Mouse (Mus musculus) brain, embryonic 14.5 days (tissue): ENCODE results near the gene Dusp23.

Experiments used
- CTCF ChIP-seq: fragments of 200-500 bp; IDR thresholded peaks from 2 replicates; pipeline ENCODE4 v1.5.1; 2012; ENCODE audit warnings: inconsistent platforms, mild to moderate bottlenecking, moderate library complexity, borderline replicate concordance; ENCODE audit not compliant: insufficient read depth, insufficient read length; ENCODE audit errors: extremely low read depth
- POLR2A ChIP-seq: fragments of 200-500 bp; IDR thresholded peaks from 2 replicates; pipeline ENCODE4 v1.6.1; 2012; ENCODE audit warnings: mild to moderate bottlenecking, inconsistent platforms, borderline replicate concordance; ENCODE audit not compliant: poor library complexity, insufficient read depth, insufficient read length, severe bottlenecking; ENCODE audit errors: extremely low read depth

GRCm38 (mm10) chr1:172616537-172617300 lies 16.0 kb downstream of the Dusp23 start:
- TF ChIP-seq CTCF: no peak
- no peak for TF ChIP-seq POLR2A
